Mouse (Mus musculus) stomach, postnatal 0 days (tissue): ENCODE measurements around the gene Tollip.

Experiments
- CTCF ChIP-seq: IDR thresholded peaks from 2 replicates; pipeline ENCODE4 v1.5.1; 2016; ENCODE audit warnings: antibody characterized with exemption, low read depth, mild to moderate bottlenecking, moderate library complexity
- EP300 ChIP-seq: optimal IDR thresholded peaks from 2 replicates; pipeline ENCODE3; 2016; ENCODE audit warnings: antibody characterized with exemption

- TF ChIP-seq CTCF = peak; percentile 37
- no peak for TF ChIP-seq EP300
These were observed 79.5 kb downstream of the Tollip start, which contains the start of gene Muc5b for GRCm38 (mm10) chr7:141838779-141839178.
